Mouse (Mus musculus): Measurements from ENCODE around the gene Necab3. TPM values are rescaled to one million over a fixed set of nuclear protein-coding genes. Genes with fewer than 3 reads are reported as not detected.

Necab3 gene
- polyA plus RNA-seq, 1 experiment from 2014 or later, result 12.5 TPM

- H3K9ac ChIP-seq (ENCODE audit: low read depth, low read length), result no peak overlapping the region
- ATAC-seq (ENCODE audit: low FRiP score) (no peak), DNase-seq (ENCODE audit: low spot score) (no peak)
- H3K4me3 ChIP-seq (ENCODE audit: low read depth, low read length), result no peak overlapping the region
- WGBS, result 95% methylated on average over 5 of the region's 5 CpGs
- no peak overlapping the region for H3K4me2 ChIP-seq (replicated peaks; ENCODE audit: low read depth, low read length)
- no peaks in the 10 kb centered on the region for H3K27me3 ChIP-seq (ENCODE audit: control insufficient read depth, insufficient read depth, low read length)
- H3K27ac ChIP-seq (ENCODE audit: low read depth, low read length), result no peak overlapping the region
- no peaks in the 10 kb centered on the region for H3K9me3 ChIP-seq (ENCODE audit: control insufficient read depth, low read length)
- peaks cover 7% of the 10 kb centered on the region; the same call in 1 of the 2 replicates for H3K36me3 ChIP-seq (ENCODE audit: control insufficient read depth, insufficient read depth, low read length)
- no peaks in the 10 kb centered on the region for H3K4me1 ChIP-seq (replicated peaks; ENCODE audit: control insufficient read depth, insufficient read depth, low read length)
Observed at GRCm38 (mm10) chr2:154522334-154522733, 36.4 kb downstream of the Necab3 start.

GRCm38 (mm10) chr2:154521449-154521848 lies 37.2 kb downstream of the Necab3 start:
- DNase-seq (ENCODE audit: low spot score) (no peak), ATAC-seq (ENCODE audit: low FRiP score) (no peak)
- Histone ChIP-seq H3K4me1 (replicated peaks; ENCODE audit: control insufficient read depth, insufficient read depth, low read length) (no peaks in the 10 kb centered on the region), H3K9ac (ENCODE audit: low read depth, low read length) (no peak overlapping the region), H3K9me3 (ENCODE audit: control insufficient read depth, low read length) (no peaks in the 10 kb centered on the region), H3K4me3 (ENCODE audit: low read depth, low read length) (no peak overlapping the region), H3K27ac (ENCODE audit: low read depth, low read length) (no peak overlapping the region), H3K27me3 (ENCODE audit: control insufficient read depth, insufficient read depth, low read length) (no peaks in the 10 kb centered on the region), H3K36me3 (ENCODE audit: control insufficient read depth, insufficient read depth, low read length) (peaks cover 7% of the 10 kb centered on the region; the same call in 1 of the 2 replicates), H3K4me2 (replicated peaks; ENCODE audit: low read depth, low read length) (no peak overlapping the region)

- no peak overlapping the region for H3K9ac ChIP-seq (ENCODE audit: low read depth, low read length)
- peaks cover 2% of the 10 kb centered on the region; the same call in 1 of the 2 replicates for H3K36me3 ChIP-seq (ENCODE audit: control insufficient read depth, insufficient read depth, low read length)
- DNase-seq (ENCODE audit: low spot score), result no peak
- H3K27ac ChIP-seq (ENCODE audit: low read depth, low read length), result no peak overlapping the region
- ATAC-seq (ENCODE audit: low FRiP score), result no peak
- H3K9me3 ChIP-seq (ENCODE audit: control insufficient read depth, low read length), result no peaks in the 10 kb centered on the region
- WGBS, result 96% methylated on average over 5 of the region's 5 CpGs
- H3K27me3 ChIP-seq (ENCODE audit: control insufficient read depth, insufficient read depth, low read length), result no peaks in the 10 kb centered on the region
- no peaks in the 10 kb centered on the region for H3K4me1 ChIP-seq (replicated peaks; ENCODE audit: control insufficient read depth, insufficient read depth, low read length)
- H3K4me3 ChIP-seq (ENCODE audit: low read depth, low read length), result no peak overlapping the region
- no peak overlapping the region for H3K4me2 ChIP-seq (replicated peaks; ENCODE audit: low read depth, low read length)
Observed at GRCm38 (mm10) chr2:154517424-154517823, 41.3 kb downstream of the Necab3 start.

GRCm38 (mm10) chr2:154516944-154517343 lies 41.7 kb downstream of the Necab3 start:
- Histone ChIP-seq H3K9me3 (ENCODE audit: control insufficient read depth, low read length) (no peaks in the 10 kb centered on the region), H3K9ac (ENCODE audit: low read depth, low read length) (no peak overlapping the region), H3K4me3 (ENCODE audit: low read depth, low read length) (no peak overlapping the region), H3K27ac (ENCODE audit: low read depth, low read length) (no peak overlapping the region), H3K36me3 (ENCODE audit: control insufficient read depth, insufficient read depth, low read length) (peaks cover 2% of the 10 kb centered on the region; the same call in 1 of the 2 replicates), H3K4me1 (replicated peaks; ENCODE audit: control insufficient read depth, insufficient read depth, low read length) (no peaks in the 10 kb centered on the region), H3K4me2 (replicated peaks; ENCODE audit: low read depth, low read length) (no peak overlapping the region), H3K27me3 (ENCODE audit: control insufficient read depth, insufficient read depth, low read length) (no peaks in the 10 kb centered on the region)
- ATAC-seq (ENCODE audit: low FRiP score), result no peak
- 87% methylated on average over 3 of the region's 3 CpGs for WGBS
- no peak for DNase-seq (ENCODE audit: low spot score)

- no peak overlapping the region for H3K4me2 ChIP-seq (replicated peaks; ENCODE audit: low read depth, low read length)
- 94% methylated on average over 3 of the region's 3 CpGs for WGBS
- no peaks in the 10 kb centered on the region for H3K9me3 ChIP-seq (ENCODE audit: control insufficient read depth, low read length)
- ATAC-seq (ENCODE audit: low FRiP score) (no peak), DNase-seq (ENCODE audit: low spot score) (no peak)
- no peaks in the 10 kb centered on the region for H3K36me3 ChIP-seq (ENCODE audit: control insufficient read depth, insufficient read depth, low read length)
- no peak overlapping the region for H3K27ac ChIP-seq (ENCODE audit: low read depth, low read length)
- no peaks in the 10 kb centered on the region for H3K27me3 ChIP-seq (ENCODE audit: control insufficient read depth, insufficient read depth, low read length)
- no peak overlapping the region for H3K4me3 ChIP-seq (ENCODE audit: low read depth, low read length)
- no peak overlapping the region for H3K9ac ChIP-seq (ENCODE audit: low read depth, low read length)
- no peaks in the 10 kb centered on the region for H3K4me1 ChIP-seq (replicated peaks; ENCODE audit: control insufficient read depth, insufficient read depth, low read length)
Observed at GRCm38 (mm10) chr2:154510141-154510540, 48.5 kb downstream of the Necab3 start.

- H3K9me3 ChIP-seq (ENCODE audit: control insufficient read depth, low read length), result no peaks in the 10 kb centered on the region
- WGBS, result 88% methylated on average over 4 of the region's 4 CpGs
- no peaks in the 10 kb centered on the region for H3K4me1 ChIP-seq (replicated peaks; ENCODE audit: control insufficient read depth, insufficient read depth, low read length)
- DNase-seq (ENCODE audit: low spot score) (no peak), ATAC-seq (ENCODE audit: low FRiP score) (no peak)
- H3K4me2 ChIP-seq (replicated peaks; ENCODE audit: low read depth, low read length), result no peak overlapping the region
- H3K4me3 ChIP-seq (ENCODE audit: low read depth, low read length), result no peak overlapping the region
- no peaks in the 10 kb centered on the region for H3K27me3 ChIP-seq (ENCODE audit: control insufficient read depth, insufficient read depth, low read length)
- no peak overlapping the region for H3K27ac ChIP-seq (ENCODE audit: low read depth, low read length)
- no peak overlapping the region for H3K9ac ChIP-seq (ENCODE audit: low read depth, low read length)
- no peaks in the 10 kb centered on the region for H3K36me3 ChIP-seq (ENCODE audit: control insufficient read depth, insufficient read depth, low read length)
Observed at GRCm38 (mm10) chr2:154508450-154508849, 50.2 kb downstream of the Necab3 start.

- Histone ChIP-seq H3K4me1 (replicated peaks; ENCODE audit: control insufficient read depth, insufficient read depth, low read length) (no peaks in the 10 kb centered on the region), H3K9ac (ENCODE audit: low read depth, low read length) (no peak overlapping the region), H3K4me3 (ENCODE audit: low read depth, low read length) (no peak overlapping the region), H3K27ac (ENCODE audit: low read depth, low read length) (no peak overlapping the region), H3K4me2 (replicated peaks; ENCODE audit: low read depth, low read length) (no peak overlapping the region), H3K27me3 (ENCODE audit: control insufficient read depth, insufficient read depth, low read length) (no peaks in the 10 kb centered on the region), H3K36me3 (ENCODE audit: control insufficient read depth, insufficient read depth, low read length) (no peaks in the 10 kb centered on the region), H3K9me3 (ENCODE audit: control insufficient read depth, low read length) (no peaks in the 10 kb centered on the region)
- ATAC-seq (ENCODE audit: low FRiP score), result no peak
- WGBS, result 77% methylated on average over 9 of the region's 9 CpGs
- no peak for DNase-seq (ENCODE audit: low spot score)
Observed at GRCm38 (mm10) chr2:154507566-154508283, 51.0 kb downstream of the Necab3 start.

- Histone ChIP-seq H3K4me1 (replicated peaks; ENCODE audit: control insufficient read depth, insufficient read depth, low read length) (no peaks in the 10 kb centered on the region), H3K36me3 (ENCODE audit: control insufficient read depth, insufficient read depth, low read length) (no peaks in the 10 kb centered on the region), H3K27ac (ENCODE audit: low read depth, low read length) (no peak overlapping the region), H3K4me3 (ENCODE audit: low read depth, low read length) (no peak overlapping the region), H3K9me3 (ENCODE audit: control insufficient read depth, low read length) (no peaks in the 10 kb centered on the region), H3K9ac (ENCODE audit: low read depth, low read length) (no peak overlapping the region), H3K27me3 (ENCODE audit: control insufficient read depth, insufficient read depth, low read length) (no peaks in the 10 kb centered on the region), H3K4me2 (replicated peaks; ENCODE audit: low read depth, low read length) (no peak overlapping the region)
- DNase-seq (ENCODE audit: low spot score) (no peak), ATAC-seq (ENCODE audit: low FRiP score) (no peak)
- 92% methylated on average over 2 of the region's 2 CpGs for WGBS
Observed at GRCm38 (mm10) chr2:154507076-154507475, 51.6 kb downstream of the Necab3 start.

GRCm38 (mm10) chr2:154500758-154501157 lies 57.9 kb downstream of the Necab3 start:
- ATAC-seq (ENCODE audit: low FRiP score) (no peak), DNase-seq (ENCODE audit: low spot score) (no peak)
- 90% methylated on average over 3 of the region's 3 CpGs for WGBS
- Histone ChIP-seq H3K9ac (ENCODE audit: low read depth, low read length) (no peak overlapping the region), H3K36me3 (ENCODE audit: control insufficient read depth, insufficient read depth, low read length) (no peaks in the 10 kb centered on the region), H3K27ac (ENCODE audit: low read depth, low read length) (no peak overlapping the region), H3K4me1 (replicated peaks; ENCODE audit: control insufficient read depth, insufficient read depth, low read length) (no peaks in the 10 kb centered on the region), H3K4me2 (replicated peaks; ENCODE audit: low read depth, low read length) (no peak overlapping the region), H3K9me3 (ENCODE audit: control insufficient read depth, low read length) (no peaks in the 10 kb centered on the region), H3K4me3 (ENCODE audit: low read depth, low read length) (no peak overlapping the region), H3K27me3 (ENCODE audit: control insufficient read depth, insufficient read depth, low read length) (no peaks in the 10 kb centered on the region)
